Comparison of ENCODE assay signal across 19 mouse cellular contexts in genomic region chr6:72777212-72777611, GRCm38 (mm10).
"Had no signal": no experiment of that assay in that cellular context is flagged by ENCODE, and none has a peak within 500 bp of the region (broad histone marks: within the 10 kb centered on the region; RNA-seq: fewer than 3 reads in every experiment).

No protein-coding gene starts in this region.

- H3K36me3 ChIP-seq: neural tube, embryonic 15.5 days had no signal

- H3K27ac ChIP-seq: midbrain, embryonic 10.5 days; midbrain, embryonic 12.5 days; neural tube, embryonic 13.5 days; neural tube, embryonic 15.5 days had no signal

- DNase-seq: lung, adult 18-20 months; lung, embryonic 14.5 days; lung, postnatal 10 days; lung, postnatal 4 days; midbrain, embryonic 14.5 days; retina, postnatal 1 day; right cerebral cortex, adult 18-20 months; right cerebral cortex, postnatal 25 days; right cerebral cortex, postnatal 4 days; spleen, adult 18-20 months; thymus, adult 18-20 months; thymus, postnatal 14 days; thymus, postnatal 36 days had no signal

- H3K4me2 ChIP-seq: lung, embryonic 14.5 days; midbrain, embryonic 12.5 days; neural tube, embryonic 13.5 days; neural tube, embryonic 15.5 days had no signal

- H3K4me3 ChIP-seq: midbrain, embryonic 10.5 days; midbrain, embryonic 12.5 days; myocyte; neural tube, embryonic 13.5 days; neural tube, embryonic 15.5 days had no signal

- H3K27me3 ChIP-seq: midbrain, embryonic 12.5 days; neural tube, embryonic 13.5 days; neural tube, embryonic 15.5 days had no signal

- ATAC-seq: midbrain, embryonic 16.5 days had no signal

- H3K9ac ChIP-seq: lung, embryonic 14.5 days; midbrain, embryonic 12.5 days; neural tube, embryonic 13.5 days; neural tube, embryonic 15.5 days had no signal

- H3K4me1 ChIP-seq: neural tube, embryonic 13.5 days; neural tube, embryonic 15.5 days had no signal

- H3K9me3 ChIP-seq: neural tube, embryonic 13.5 days; neural tube, embryonic 15.5 days had no signal
